Mouse (Mus musculus): Measurements from ENCODE around the gene Ubtf. TPM values are rescaled to one million over a fixed set of nuclear protein-coding genes. Genes with fewer than 3 reads are reported as not detected.

The Ubtf gene
- total RNA-seq, 1 experiment from 2014 or later: 184 TPM

- no peak for ATAC-seq (replicated peaks; ENCODE audit: low read depth, poor library complexity, severe bottlenecking)
These were observed 39.9 kb downstream of the Ubtf start for GRCm38 (mm10) chr11:102279595-102279994.

- no peak for ATAC-seq (replicated peaks; ENCODE audit: low read depth, poor library complexity, severe bottlenecking)
These were observed 41.8 kb downstream of the Ubtf start for GRCm38 (mm10) chr11:102277754-102278153.

GRCm38 (mm10) chr11:102276411-102276915 is 43.1 kb downstream of the Ubtf start:
- peak; percentile 75 for ATAC-seq (replicated peaks; ENCODE audit: low read depth, poor library complexity, severe bottlenecking)

- no peak for ATAC-seq (replicated peaks; ENCODE audit: low read depth, poor library complexity, severe bottlenecking)
These were observed 50.9 kb downstream of the Ubtf start, which contains the start of gene Asb16 for GRCm38 (mm10) chr11:102268520-102269244. Gene Asb16 (plus strand): TSS chr11:102268743.

- ATAC-seq (replicated peaks; ENCODE audit: low read depth, poor library complexity, severe bottlenecking): peak; percentile 81
These were observed 52.1 kb downstream of the Ubtf start for GRCm38 (mm10) chr11:102267480-102267879.

GRCm38 (mm10) chr11:102266631-102267355 is 52.7 kb downstream of the Ubtf start:
- no peak for ATAC-seq (replicated peaks; ENCODE audit: low read depth, poor library complexity, severe bottlenecking)

GRCm38 (mm10) chr11:102265816-102266215 is 53.7 kb downstream of the Ubtf start:
- ATAC-seq (replicated peaks; ENCODE audit: low read depth, poor library complexity, severe bottlenecking): no peak

- no peak for ATAC-seq (replicated peaks; ENCODE audit: low read depth, poor library complexity, severe bottlenecking)
These were observed 56.3 kb downstream of the Ubtf start for GRCm38 (mm10) chr11:102263211-102263610.

- no peak for ATAC-seq (replicated peaks; ENCODE audit: low read depth, poor library complexity, severe bottlenecking)
These were observed 61.0 kb downstream of the Ubtf start for GRCm38 (mm10) chr11:102258521-102258920.

GRCm38 (mm10) chr11:102258095-102258494 is 61.4 kb downstream of the Ubtf start:
- ATAC-seq (replicated peaks; ENCODE audit: low read depth, poor library complexity, severe bottlenecking): no peak

- ATAC-seq (replicated peaks; ENCODE audit: low read depth, poor library complexity, severe bottlenecking): no peak; the same call in 1 of the 2 replicates
These were observed 62.0 kb downstream of the Ubtf start for GRCm38 (mm10) chr11:102257514-102257913.

Other genes starting within 250 kb of the Ubtf start
- 0.50 and 0.58 TPM in 2 replicates for gene Mpp2, start 231.2 kb downstream of the Ubtf start, total RNA-seq (2017)
- gene Ppy, start 218.4 kb downstream of the Ubtf start, total RNA-seq (2017): not detected in 2 replicates
- gene Pyy, start 211.9 kb downstream of the Ubtf start, total RNA-seq (2017): not detected in 2 replicates
- gene Nags, start 174.2 kb downstream of the Ubtf start, total RNA-seq (2017): 0.53 and 1.7 TPM in 2 replicates
- 11.3 and 21.5 TPM in 2 replicates for gene Tmem101, start 163.3 kb downstream of the Ubtf start, total RNA-seq (2017)
- gene Lsm12, start 134.4 kb downstream of the Ubtf start, total RNA-seq (2017): 62.2 and 71.8 TPM in 2 replicates
- 45.2 and 51.6 TPM in 2 replicates for gene G6pc3, start 130.1 kb downstream of the Ubtf start, total RNA-seq (2017)
- gene Hdac5, start 89.6 kb downstream of the Ubtf start, total RNA-seq (2017): 20.7 and 26.0 TPM in 2 replicates
- gene BC030867, start 70.9 kb downstream of the Ubtf start, total RNA-seq (2017): 4.8 and 5.3 TPM in 2 replicates
- 0.18 and 1.5 TPM in 2 replicates for gene Asb16, start 51.0 kb downstream of the Ubtf start, total RNA-seq (2017)
- gene Tmub2, start 34.8 kb downstream of the Ubtf start, total RNA-seq (2017): 24.4 and 27.5 TPM in 2 replicates
- 19.4 and 30.4 TPM in 2 replicates for gene Atxn7l3, start 23.1 kb downstream of the Ubtf start, total RNA-seq (2017)
- gene Slc4a1, start 46.5 kb upstream of the Ubtf start, total RNA-seq (2017): 0.78 and 2.9 TPM in 2 replicates
- 1.1 TPM in 1 of 2 replicates, not detected in the other for gene Rundc3a, start 73.7 kb upstream of the Ubtf start, total RNA-seq (2017)
- 24.6 and 35.4 TPM in 2 replicates for gene Slc25a39, start 88.2 kb upstream of the Ubtf start, total RNA-seq (2017)
- gene Grn, start 110.6 kb upstream of the Ubtf start, total RNA-seq (2017): 20.9 and 26.1 TPM in 2 replicates
- gene Fam171a2, start 127.9 kb upstream of the Ubtf start, total RNA-seq (2017): 8.2 and 11.6 TPM in 2 replicates
- gene Itga2b, start 150.4 kb upstream of the Ubtf start, total RNA-seq (2017): 142 and 145 TPM in 2 replicates
- 32.6 and 42.1 TPM in 2 replicates for gene Gpatch8, start 236.7 kb upstream of the Ubtf start, total RNA-seq (2017)

Measured in common myeloid progenitor, adult 5-6 weeks (primary cell).